Mouse (Mus musculus) MN1 (cell line): ENCODE measurements around the gene Fam92b.

Experiments
- DNase-seq: peaks from one replicate; pipeline ENCODE4 v3.0.0-alpha.2; 2016; ENCODE audit warnings: low spot score

Gene Fam92b

DNA sequence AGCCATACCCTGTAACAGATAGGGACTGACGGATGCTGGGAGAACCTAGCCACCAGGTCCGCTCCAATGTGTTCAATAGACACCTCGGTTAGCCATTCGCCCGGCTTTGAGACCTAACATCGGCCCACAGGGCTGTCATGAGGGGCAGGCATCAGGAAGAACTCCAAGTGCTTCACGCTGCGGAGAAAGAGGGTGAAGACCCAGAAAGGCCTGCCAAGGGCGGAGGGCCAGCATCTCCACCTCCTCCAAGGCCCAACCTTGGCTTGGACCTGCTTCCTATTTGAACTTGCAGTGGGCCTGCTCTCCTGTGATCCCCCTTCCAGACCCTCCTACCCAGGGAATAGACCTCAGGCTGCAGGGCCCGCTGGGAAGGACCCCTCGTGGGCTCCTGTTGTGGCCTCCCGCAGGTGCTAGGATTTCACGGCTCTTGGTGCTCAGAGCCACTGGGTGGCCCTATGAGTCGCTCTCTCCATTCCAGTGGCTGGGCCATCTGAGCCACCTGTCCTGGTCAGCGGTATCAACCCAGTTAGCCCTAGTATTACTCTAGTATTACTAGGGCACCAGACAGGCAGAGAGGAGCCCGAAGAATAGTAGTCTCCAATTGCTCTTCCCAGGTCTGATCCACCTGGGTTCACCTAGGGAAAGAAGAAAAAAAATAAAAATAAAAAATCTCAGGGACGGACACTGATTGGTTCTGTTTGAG, 13.0 kb upstream of the Fam92b start:
- DNase-seq: no peak

DNA sequence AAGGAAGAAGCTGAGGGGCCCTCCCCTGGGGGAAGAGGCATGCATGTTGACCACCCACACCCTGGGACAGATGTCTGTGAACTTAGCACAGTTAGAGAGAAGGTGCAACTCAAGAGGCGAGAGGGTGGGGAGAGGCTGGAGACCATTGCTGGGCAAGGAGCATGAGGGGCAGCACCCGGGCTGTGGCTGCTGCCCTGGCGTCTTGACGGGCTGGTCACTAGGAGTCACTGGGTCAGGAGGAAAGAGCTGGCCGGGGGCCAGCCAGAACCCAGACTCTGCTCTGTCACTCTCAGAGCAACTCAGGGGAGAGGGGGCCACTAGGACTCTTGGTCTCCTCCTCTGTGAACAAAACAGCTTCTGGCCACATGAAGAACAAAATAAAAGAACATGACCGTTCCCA, 12.2 kb upstream of the Fam92b start:
- DNase-seq: no peak

DNA sequence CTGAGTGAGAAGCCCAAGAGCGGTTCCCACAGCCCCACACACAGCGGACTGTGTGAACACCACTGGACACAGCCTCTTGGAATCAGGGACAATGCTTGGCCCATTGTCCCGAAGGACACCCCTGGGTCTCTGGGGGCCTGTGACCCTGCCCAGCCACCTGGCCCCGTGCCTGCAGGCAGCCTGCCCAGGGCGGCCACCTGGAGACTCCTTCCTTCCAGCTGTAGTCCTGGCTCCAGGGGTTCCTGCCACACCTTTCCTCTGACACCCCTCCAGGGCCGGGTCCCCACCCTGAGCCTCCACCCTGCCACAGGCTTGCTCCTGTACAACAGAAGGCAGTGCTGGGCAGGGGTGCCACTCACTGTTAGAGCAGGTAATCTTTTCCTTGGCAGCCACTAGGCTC, 11.2 kb upstream of the Fam92b start:
- no peak for DNase-seq

DNA sequence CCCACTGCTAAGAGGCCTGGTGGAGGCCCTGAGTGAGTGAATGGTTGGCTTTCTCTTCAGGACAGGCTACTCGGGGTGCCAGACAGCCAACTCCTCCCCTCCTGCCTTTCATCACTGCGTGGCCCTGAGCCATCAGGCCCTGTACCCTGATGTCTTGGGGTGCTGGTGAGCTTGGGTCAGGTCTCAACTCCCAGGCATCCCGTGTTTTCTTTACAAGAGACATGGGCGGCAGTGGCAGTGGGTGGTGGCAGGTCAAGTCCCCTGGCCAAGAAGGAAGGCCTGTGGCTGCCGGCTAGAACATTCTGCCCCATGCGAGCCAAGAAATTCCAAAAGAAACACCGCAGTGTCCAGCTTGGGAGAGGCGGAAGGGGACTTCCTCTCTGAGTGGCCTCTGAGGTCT, 9.2 kb upstream of the Fam92b start:
- no peak for DNase-seq

DNA sequence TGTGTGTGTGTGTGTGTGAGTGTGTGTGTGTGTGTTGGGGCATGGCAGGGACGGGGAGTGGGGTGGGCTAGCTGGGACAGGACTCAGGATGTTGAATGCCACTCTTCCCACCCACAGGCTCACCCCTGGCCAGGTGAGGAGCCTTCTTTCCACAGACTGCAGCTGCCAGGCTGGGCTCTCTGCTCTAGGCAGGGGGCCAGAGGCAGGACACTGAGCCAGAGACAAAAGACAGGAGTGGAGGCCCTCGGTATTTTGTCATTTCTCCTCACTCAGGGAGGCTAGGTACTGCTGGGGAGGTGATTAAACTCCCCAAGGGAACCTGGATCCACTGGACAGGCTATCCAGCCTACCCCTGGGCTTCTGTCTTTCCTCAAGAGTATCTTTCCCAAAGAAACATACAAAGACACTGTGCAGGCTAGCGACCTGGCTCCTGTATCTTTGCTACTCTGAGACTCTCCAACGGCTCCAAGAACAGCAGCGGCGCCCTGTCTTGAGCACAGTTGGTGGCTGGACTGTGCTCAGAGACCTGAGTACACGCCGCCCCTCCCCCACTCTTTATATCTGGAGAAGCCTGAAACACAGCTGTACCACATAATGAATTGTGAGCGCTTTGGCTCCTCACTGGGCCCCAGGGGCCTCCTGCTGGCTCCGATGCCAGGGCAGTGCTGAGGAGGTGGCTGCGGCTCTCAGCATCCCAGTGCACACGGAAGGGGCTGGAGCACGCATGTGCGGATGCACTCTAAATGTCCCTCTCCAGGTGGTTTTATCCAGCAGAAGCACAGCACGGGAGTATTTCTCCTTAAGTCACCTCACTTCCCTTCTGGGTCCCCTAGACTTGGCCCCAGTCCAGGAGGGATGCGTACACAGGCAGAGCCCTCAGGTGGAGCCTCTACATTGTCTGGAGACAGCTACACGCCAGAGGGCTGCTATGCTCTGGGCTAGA, 7.9 kb upstream of the Fam92b start:
- peak; percentile 92 for DNase-seq

DNA sequence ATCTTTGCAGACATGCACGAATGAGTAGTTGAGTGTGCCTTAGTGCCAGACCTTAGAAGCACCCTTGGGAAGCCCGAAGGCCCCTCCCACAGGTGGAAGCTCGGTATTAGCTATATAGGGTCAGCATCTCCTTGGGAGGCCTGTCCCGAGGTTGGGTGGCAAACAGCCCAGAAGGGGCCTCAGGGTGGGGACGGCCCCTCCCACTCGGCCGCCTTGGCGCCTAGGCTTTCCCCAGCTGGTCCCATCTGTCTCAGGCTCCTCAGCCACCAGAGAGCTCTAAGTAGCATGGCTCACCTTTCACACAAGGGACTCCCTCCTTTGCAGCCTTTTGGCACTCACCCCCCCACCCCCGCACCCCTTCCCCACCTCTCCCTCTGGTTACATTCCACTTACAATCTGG, 7.1 kb upstream of the Fam92b start:
- DNase-seq: no peak

DNA sequence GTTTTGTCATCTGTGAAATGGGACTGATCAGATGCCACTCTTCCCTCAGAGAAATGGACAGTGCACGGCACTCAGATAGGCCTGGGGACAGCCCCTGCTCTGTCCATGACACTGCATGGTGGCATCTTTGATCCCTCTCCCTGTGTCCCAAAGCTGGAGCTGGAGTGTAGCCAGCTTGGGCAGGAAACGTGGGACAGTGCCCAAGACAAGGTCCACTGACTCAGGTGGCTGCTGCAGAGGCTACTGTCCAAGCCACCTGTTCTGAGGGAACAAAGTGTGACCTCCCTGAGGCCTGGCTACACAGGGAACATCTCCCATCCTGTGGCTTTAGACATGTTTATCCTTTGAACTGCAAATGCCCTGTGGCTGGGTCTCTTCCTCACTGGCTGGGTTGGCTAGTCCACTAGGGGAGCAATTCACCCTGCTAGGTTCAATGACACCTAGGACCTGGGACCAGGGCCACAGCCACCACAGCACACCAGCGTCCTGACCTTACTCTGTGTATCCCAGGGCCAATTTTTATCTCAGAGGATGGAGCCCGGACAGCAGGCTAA, 4.7 kb upstream of the Fam92b start:
- DNase-seq: no peak

DNA sequence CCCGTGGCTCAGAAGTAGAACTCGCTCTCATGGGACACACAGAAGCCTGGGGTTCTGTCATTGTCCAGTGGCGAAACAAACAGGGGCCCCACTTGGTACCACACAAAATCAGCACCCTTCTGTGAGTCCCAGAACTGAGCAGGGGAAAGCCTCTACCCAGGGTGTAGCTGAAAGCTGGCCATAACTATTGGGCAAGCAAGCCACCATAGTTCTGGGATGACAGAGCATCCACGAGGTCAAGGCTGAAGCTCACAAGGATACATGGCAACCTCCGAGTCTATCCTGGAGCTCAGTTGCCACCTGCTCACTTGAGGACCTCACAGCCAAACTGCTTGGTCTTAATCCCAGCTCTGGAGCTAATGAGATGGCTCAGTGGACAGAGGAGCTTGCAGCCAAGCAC, 4.0 kb upstream of the Fam92b start:
- DNase-seq: no peak

DNA sequence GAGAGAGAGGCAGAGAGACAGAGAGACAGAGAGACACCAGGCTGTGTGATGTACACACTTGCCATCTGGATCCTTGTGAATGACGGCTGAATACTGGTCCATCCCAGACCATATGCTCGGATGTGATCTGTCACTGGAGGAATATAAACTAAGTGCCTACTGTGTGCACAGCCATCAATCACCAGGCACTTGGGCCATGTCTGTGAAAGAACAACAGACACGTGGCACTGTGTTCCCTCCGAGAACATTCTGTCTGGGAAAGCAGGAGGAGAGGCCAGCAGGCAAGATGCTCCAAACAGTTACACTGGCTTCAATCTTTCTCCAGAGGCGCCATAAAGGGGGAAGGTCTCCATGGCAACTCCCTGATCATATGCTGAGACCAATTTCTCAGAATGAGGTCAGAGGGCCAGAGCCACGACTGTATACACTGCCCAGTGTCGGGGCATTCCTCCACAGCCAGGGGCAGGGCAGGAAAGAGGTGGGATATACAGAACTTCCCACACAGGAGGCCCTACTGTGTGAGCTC, 3.2 kb upstream of the Fam92b start:
- peak; percentile 77 for DNase-seq

DNA sequence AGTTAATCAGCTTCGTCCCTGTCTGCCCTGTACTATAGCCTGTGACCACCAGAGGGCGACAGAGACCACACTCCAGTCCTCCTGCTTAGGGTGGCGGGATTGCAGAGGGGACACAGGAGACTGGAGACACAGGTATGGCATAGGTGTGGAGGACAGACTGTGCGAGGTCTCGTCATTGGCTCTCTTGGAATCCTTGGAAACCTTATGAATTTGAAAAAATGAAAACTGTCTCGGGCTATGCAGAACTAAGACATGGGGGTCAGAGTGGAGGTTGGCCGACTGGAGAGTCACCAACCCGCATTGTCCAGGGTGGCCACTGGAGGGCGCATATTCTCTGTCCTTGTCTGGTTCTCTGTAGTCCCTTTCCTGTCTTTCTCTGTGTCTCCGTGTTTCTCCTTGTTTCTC, 1.8 kb upstream of the Fam92b start:
- DNase-seq: peak; percentile 94

DNA sequence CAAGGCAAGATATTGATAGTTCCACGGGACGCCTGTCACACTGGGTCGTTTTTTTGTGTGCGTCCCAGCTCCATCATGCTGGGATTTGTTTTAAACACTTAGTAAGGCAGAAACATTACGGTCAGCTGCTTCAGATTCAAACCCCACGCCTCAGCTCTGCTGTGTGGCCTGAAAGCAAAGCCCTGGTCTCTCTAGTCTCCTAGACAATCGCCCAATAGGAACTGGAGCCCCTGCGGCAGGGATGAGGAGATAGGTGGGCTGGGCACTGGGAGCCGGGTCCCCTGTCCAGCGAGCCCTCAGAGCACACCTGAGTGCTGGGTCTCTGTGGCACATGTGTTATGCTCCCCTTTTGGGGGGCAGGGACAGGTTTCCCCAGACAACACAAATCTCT, 853 bp upstream of the Fam92b start:
- no peak for DNase-seq

DNA sequence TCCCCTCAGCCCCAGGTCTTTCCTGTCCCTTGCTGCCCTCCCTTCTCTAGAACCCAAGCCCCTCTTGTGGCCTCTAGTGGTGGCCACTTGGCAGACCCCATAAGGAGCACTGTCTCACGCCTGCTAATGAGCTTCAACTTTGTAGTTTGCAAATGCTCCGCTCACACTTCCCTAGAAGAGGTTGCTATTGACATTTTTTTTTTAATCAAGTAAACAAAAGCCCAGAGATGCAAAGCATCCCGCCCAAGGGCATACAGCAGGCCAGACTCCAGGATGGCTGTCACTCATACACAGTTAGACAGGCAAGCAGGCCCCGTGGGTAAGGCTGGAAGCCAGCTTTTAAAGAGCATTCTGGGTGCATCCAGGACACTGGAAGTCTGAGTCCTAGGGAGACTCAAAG, 661 bp downstream of the Fam92b start:
- DNase-seq: peak; percentile 66

DNA sequence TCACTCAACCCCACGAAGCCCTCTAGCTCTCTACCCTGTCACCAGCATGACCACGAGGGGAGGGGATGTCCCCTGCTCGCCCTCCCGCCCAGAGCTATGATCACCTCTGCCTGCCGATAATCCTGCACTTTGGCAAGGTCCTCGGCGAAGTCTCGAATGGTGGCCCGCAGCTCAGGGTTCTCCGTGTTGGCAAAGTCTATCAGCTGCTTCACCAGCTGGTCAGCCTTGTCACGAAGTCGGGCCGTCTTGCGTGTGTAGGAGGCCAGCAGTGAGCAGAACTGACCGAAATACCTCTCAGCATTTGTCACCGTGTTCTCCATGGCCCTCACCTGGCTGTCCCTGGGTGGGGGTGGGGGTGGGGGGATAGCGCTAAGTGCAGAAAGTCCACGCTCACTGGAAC, 2.7 kb downstream of the Fam92b start:
- DNase-seq: no peak

DNA sequence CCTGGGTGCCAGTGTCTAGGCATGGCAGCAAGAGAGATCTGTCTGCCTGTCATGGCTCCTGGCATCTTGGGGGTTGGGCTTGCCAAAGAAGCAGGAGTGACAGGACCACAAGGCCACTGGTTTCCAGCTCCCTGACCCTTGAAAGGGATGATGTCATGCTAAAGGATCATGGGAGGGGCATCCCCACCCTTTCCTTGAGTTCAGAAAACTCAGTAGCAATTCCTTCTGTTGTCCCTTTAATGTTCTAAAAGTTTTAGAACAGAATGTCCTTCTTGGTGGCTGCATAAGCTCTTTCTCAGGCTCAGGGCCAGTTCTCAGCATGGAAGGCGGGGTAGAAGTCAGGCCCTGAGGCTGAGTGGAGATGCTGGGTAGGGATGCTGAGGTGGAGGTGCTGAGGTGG, 4.1 kb downstream of the Fam92b start:
- no peak for DNase-seq

DNA sequence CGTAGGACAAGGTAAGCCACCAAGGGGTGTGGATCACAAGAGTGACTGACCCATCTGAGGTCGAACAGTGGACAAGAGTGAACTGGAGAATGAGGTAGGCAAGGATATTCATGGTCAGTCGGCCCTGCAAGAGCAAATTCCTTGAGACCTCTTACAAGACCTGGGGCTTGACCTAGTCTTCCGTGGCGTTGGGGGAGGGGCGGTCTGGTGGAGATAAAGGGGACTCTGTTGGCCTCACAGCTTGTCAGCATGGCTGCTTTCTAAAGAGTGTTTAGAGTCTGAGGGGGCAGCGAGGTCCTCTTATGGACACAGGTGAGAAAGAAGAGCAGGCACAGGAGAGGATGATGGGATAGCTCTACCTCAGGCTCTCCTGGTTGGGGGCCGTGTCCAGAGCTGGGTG, 8.1 kb downstream of the Fam92b start:
- no peak for DNase-seq

DNA sequence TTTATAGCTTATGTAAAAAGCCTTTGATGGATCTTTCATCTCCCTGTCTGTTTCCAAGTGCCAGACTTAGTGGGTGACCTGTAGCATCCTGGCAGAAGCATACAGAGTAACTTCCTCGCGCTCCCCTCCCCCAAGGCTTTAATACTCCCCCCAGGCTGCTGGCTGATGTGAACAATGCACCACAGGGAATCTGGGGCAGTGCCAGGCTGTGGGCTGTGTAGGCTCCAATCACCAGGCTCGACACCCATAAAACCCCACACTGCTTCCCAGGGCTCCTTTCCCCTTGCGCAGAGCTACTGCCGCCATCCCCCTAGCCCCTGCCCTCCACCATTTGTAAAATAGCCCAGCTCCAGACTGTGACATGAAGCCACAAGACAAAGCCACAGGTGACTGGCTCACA, 9.4 kb downstream of the Fam92b start:
- DNase-seq: no peak

DNA sequence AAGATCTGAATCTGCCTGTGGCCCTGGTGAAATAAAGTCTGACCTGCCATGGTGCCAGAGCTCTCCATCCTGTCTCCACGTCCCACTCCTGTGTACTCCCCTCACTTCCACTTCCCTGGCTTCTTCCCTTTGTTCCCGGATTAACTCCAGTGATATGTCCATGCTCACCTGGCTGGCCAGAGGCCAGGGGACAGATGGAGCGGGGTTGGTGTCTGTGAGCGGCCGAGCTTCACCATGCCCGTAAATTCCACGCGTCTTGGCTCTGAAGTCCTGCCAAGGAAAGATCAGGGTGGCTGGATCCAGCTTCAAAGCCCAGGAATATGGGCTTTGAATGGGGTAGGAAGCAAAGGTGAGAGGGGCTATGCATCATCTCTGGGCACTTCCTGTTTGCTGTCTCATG, 10.1 kb downstream of the Fam92b start:
- no peak for DNase-seq

DNA sequence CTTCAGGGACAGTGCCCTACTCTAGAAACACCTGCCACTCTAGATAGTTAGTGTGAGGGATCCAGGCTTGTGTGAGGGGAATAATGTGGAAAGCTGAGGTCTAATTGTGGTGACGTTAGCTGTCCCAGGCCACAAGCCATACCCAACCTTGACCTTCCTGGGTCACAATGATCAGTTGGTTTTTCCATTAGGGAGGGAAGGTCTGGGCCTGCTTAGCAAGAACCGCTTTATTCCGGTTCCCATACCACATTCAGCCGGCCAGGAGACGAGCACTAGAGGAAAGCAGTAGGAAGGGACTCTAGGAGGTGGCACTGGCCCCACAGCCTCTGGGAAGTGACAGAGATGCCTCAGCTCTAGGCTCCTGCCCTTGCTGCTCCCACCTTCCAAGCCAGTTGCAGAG, 13.2 kb downstream of the Fam92b start:
- DNase-seq: no peak

DNA sequence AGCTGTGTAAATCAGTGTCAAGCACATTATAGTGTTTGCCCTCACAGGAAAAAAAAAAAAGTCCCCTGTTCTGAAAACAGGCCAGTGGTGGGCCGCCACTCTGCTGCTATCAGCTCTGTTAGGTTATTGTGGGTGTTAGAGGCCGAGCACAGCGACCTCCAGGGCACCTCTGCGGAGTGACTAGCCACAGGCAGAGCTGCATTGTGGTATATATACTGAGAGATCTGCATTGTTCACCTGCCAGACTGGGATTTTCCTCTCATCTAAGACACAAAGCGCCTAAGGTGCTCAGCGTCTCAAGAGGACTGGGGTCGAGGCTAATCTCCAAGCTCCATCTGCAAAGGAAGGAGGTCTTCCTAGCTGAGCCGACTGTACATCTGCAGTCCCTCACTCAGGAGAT, 13.9 kb downstream of the Fam92b start:
- DNase-seq: no peak

DNA sequence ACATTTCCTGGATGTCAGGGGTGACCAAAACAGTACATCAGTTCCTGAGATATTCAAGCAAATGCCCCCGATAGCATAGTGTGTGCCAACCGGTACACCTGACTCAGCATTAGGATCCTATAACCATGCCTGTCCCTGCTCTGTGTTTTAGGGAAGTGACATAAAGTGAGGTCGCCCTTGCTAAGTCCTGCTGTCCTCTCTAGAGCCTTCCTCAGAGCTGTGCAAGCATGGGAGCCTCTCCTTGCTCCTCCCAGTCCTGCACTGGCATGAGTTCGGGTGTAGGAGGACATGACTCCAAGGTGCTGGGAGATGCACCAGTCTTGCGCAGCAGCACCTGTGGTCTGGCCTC, 14.9 kb downstream of the Fam92b start:
- DNase-seq: no peak

DNA sequence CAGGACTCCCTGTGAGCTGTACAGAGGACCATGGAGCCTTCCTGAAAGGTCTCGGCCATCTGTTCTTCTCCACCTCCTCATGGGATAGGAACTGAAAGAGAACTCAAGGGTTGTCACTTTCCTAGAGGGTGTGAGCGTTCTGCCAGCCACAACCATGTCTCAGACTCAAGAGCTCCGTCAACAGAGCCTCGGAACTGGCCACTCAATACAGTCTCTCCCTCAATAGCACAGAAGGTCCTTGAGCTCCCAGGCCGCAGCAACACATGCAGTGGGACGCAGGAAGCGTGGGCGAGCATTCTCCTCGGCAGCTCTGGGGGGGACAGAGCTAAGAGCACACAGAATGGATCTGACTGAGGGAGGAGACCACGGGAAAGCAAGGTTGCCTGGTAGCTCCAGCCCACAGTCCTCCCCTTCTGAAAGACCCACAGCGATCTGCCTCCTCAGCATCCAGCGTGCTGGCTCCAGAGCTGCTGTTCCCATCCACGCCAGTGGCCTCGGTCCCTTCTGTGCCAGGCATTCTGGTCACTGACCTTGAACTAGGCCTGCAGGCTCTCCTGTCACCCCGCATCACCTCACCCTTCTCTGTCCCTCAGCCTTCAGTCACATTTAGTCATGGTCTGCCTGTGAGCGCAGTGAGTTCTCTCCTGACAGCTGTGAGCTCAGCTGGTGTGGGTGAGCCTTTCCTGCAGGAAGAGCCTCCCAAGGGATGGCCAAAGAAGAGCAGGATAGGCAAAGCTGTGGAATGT, 15.4 kb downstream of the Fam92b start:
- DNase-seq: no peak

DNA sequence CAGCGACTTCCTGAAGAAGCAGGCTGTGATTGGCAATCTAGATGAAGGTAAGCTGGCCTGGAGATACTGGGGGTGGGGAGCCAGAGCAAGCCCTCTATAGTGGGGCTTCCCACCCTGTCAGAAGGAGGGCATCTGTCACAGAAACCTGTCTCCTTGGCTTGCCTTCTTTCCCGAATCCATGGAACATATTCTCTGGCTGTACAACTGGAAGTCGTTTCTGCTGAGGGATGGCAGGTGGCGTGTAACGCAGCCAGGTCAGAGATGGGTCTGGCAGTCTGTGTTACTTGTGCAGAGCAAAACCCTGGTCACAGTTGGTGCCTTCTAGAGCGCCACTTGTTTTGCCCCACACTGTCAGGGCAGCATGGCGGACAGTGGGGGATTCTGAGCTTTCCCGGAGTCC, 16.9 kb downstream of the Fam92b start:
- DNase-seq: no peak
